Mouse (Mus musculus) myocyte (in vitro differentiated cells): ENCODE data around the gene Wt1. TPM values are rescaled to one million over a fixed set of nuclear protein-coding genes. Genes with fewer than 3 reads are reported as not detected.

Experiments
- H3K27me3 ChIP-seq: one replicate; pipeline ENCODE4 v1.6.1; 2011; ENCODE audit not compliant: control insufficient read depth, insufficient read depth, insufficient read length
- H3K36me3 ChIP-seq: one replicate; pipeline ENCODE4 v1.6.1; 2011; ENCODE audit not compliant: control insufficient read depth, insufficient read depth
- H3K4me2 ChIP-seq: one replicate; pipeline ENCODE4 v1.6.1; 2011; ENCODE audit warnings: low read depth, control low read depth
- H3K4me3 ChIP-seq: one replicate; pipeline ENCODE4 v1.5.1; 2011; ENCODE audit warnings: mild to moderate bottlenecking, control low read depth, moderate library complexity
- H3K79me2 ChIP-seq: one replicate; pipeline ENCODE4 v1.6.1; 2011; ENCODE audit not compliant: control insufficient read depth, insufficient read depth
- H3ac ChIP-seq: one replicate; pipeline ENCODE4 v1.6.1; 2011; ENCODE audit not compliant: control insufficient read depth, insufficient read length
- CEBPB ChIP-seq: IDR thresholded peaks from 2 replicates; pipeline ENCODE4 v1.6.1; 2011; ENCODE audit warnings: mild to moderate bottlenecking, moderate library complexity; ENCODE audit not compliant: poor library complexity, insufficient read depth, severe bottlenecking
- E2F4 ChIP-seq: IDR thresholded peaks from one replicate; pipeline ENCODE4 v1.6.1; 2011; ENCODE audit warnings: mild to moderate bottlenecking, control low read depth, moderate library complexity; ENCODE audit not compliant: insufficient read depth
- MAX ChIP-seq: IDR thresholded peaks from one replicate; pipeline ENCODE4 v1.6.1; 2011; ENCODE audit warnings: low read depth, mild to moderate bottlenecking, control low read depth
- MYOD1 ChIP-seq, 3 experiments: IDR thresholded peaks; one replicate each; pipeline ENCODE4 v1.6.1; 2011; ENCODE audit warnings: control low read depth in 2 of 3, low read depth in 2 of 3, mild to moderate bottlenecking in 2 of 3, moderate library complexity in 1 of 3; ENCODE audit not compliant: insufficient read length in 2 of 3, control insufficient read depth in 1 of 3
- MYOG ChIP-seq, 3 experiments: IDR thresholded peaks; one replicate each; pipeline ENCODE4 v1.6.1; 2011; ENCODE audit warnings: control low read depth in 2 of 3, low read depth in 2 of 3, mild to moderate bottlenecking in 2 of 3; ENCODE audit not compliant: insufficient read length in 2 of 3, control insufficient read depth in 1 of 3, insufficient read depth in 1 of 3
- POLR2A ChIP-seq: IDR thresholded peaks from one replicate; pipeline ENCODE4 v1.6.1; 2011; ENCODE audit warnings: low read depth, mild to moderate bottlenecking, control low read depth, moderate library complexity; ENCODE audit not compliant: insufficient read length
- POLR2AphosphoS2 ChIP-seq: IDR thresholded peaks from one replicate; pipeline ENCODE4 v1.6.1; 2011; ENCODE audit warnings: low read depth, control low read depth; ENCODE audit not compliant: insufficient read length
- REST ChIP-seq: IDR thresholded peaks from one replicate; pipeline ENCODE4 v1.6.1; 2011; ENCODE audit warnings: mild to moderate bottlenecking, control low read depth, moderate library complexity; ENCODE audit not compliant: insufficient read depth, insufficient read length
- SRF ChIP-seq: IDR thresholded peaks from one replicate; pipeline ENCODE4 v1.6.1; 2011; ENCODE audit warnings: low read depth; ENCODE audit not compliant: control insufficient read depth, insufficient read length
- TCF12 ChIP-seq: IDR thresholded peaks from one replicate; pipeline ENCODE4 v1.6.1; 2011; ENCODE audit warnings: mild to moderate bottlenecking, control low read depth; ENCODE audit not compliant: poor library complexity, insufficient read depth, severe bottlenecking
- TCF3 ChIP-seq: IDR thresholded peaks from one replicate; pipeline ENCODE4 v1.6.1; 2011; ENCODE audit warnings: low read depth, control low read depth; ENCODE audit not compliant: insufficient read length
- USF1 ChIP-seq: IDR thresholded peaks from one replicate; pipeline ENCODE4 v1.6.1; 2011; ENCODE audit warnings: low read depth, mild to moderate bottlenecking, control low read depth, moderate library complexity
- polyA plus RNA-seq: library from polyadenylated mRNA; unstranded; fragments of >200 nt; fragmentation: generic; extraction: Trizol; gene quantifications from one replicate; pipeline ENCODE4 v1.2.1, GENCODE M21; 2012; ENCODE audit warnings: missing spikeins

The Wt1 gene
- polyA plus RNA-seq, 1 experiment: not detected

- H3ac ChIP-seq: no peak overlapping the region
These were observed 47.9 kb downstream of the Wt1 start for GRCm38 (mm10) chr2:105174254-105174653.

GRCm38 (mm10) chr2:105178871-105179270, 52.5 kb downstream of the Wt1 start:
- Histone ChIP-seq H3K79me2 (no peaks in the 10 kb centered on the region), H3K27me3 (no peaks in the 10 kb centered on the region), H3ac (no peak overlapping the region), H3K4me3 (no peak overlapping the region), H3K4me2 (no peak overlapping the region), H3K36me3 (no peaks in the 10 kb centered on the region)
- TF ChIP-seq POLR2AphosphoS2 (no peak), POLR2A (no peak), CEBPB (no peak), E2F4 (no peak)

More at GRCm38 (mm10) chr2:105174254-105174653, 47.9 kb downstream of the Wt1 start:
- no peak overlapping the region for H3K4me3 ChIP-seq
- H3K27me3 ChIP-seq: no peaks in the 10 kb centered on the region
- no peaks in the 10 kb centered on the region for H3K79me2 ChIP-seq
- no peaks in the 10 kb centered on the region for H3K36me3 ChIP-seq
- H3K4me2 ChIP-seq: no peak overlapping the region
- no peak for TF ChIP-seq TCF3
- no peak for TF ChIP-seq E2F4
- TF ChIP-seq MYOD1 (IDR thresholded peaks at IDR 0.05; ENCODE audit: control insufficient read depth in 1 of 3, insufficient read length in 2 of 3, low read depth in 2 of 3): no peak
- TF ChIP-seq MAX: no peak
- no peak for TF ChIP-seq TCF12

GRCm38 (mm10) chr2:105182501-105182900, 56.2 kb downstream of the Wt1 start:
- H3K4me2 ChIP-seq: no peak overlapping the region
- no peak overlapping the region for H3ac ChIP-seq
- H3K27me3 ChIP-seq: no peaks in the 10 kb centered on the region
- no peaks in the 10 kb centered on the region for H3K36me3 ChIP-seq
- H3K4me3 ChIP-seq: no peak overlapping the region
- TF ChIP-seq TCF12: no peak
- TF ChIP-seq MAX: no peak
- no peak for TF ChIP-seq REST
- TF ChIP-seq TCF3: no peak
- no peak for TF ChIP-seq POLR2AphosphoS2
- TF ChIP-seq MYOG (IDR thresholded peaks at IDR 0.05; ENCODE audit: control insufficient read depth in 1 of 3, insufficient read depth in 1 of 3, insufficient read length in 2 of 3, low read depth in 2 of 3): no peak
- TF ChIP-seq SRF: no peak
- no peaks in the 10 kb centered on the region for H3K79me2 ChIP-seq

GRCm38 (mm10) chr2:105185140-105185539, 58.8 kb downstream of the Wt1 start:
- no peak overlapping the region for H3K4me2 ChIP-seq
- no peak overlapping the region for H3ac ChIP-seq
- H3K36me3 ChIP-seq: no peaks in the 10 kb centered on the region
- H3K4me3 ChIP-seq: no peak overlapping the region
- no peaks in the 10 kb centered on the region for H3K79me2 ChIP-seq
- TF ChIP-seq MYOG (IDR thresholded peaks at IDR 0.05; ENCODE audit: control insufficient read depth in 1 of 3, insufficient read depth in 1 of 3, insufficient read length in 2 of 3, low read depth in 2 of 3): no peak
- no peak for TF ChIP-seq REST
- TF ChIP-seq E2F4: no peak
- no peak for TF ChIP-seq POLR2A
- TF ChIP-seq MYOD1 (IDR thresholded peaks at IDR 0.05; ENCODE audit: control insufficient read depth in 1 of 3, insufficient read length in 2 of 3, low read depth in 2 of 3): no peak
- no peak for TF ChIP-seq USF1
- no peak for TF ChIP-seq TCF12
- no peak for TF ChIP-seq CEBPB
- TF ChIP-seq TCF3: no peak
- no peak for TF ChIP-seq SRF
- no peak for TF ChIP-seq MAX
- no peak for TF ChIP-seq POLR2AphosphoS2
- H3K27me3 ChIP-seq: no peaks in the 10 kb centered on the region

- Histone ChIP-seq H3ac (no peak overlapping the region), H3K79me2 (no peaks in the 10 kb centered on the region), H3K27me3 (no peaks in the 10 kb centered on the region), H3K4me2 (no peak overlapping the region), H3K36me3 (no peaks in the 10 kb centered on the region), H3K4me3 (no peak overlapping the region)
- TF ChIP-seq SRF: no peak
- TF ChIP-seq E2F4: no peak
- no peak for TF ChIP-seq REST
- TF ChIP-seq MYOD1 (IDR thresholded peaks at IDR 0.05; ENCODE audit: control insufficient read depth in 1 of 3, insufficient read length in 2 of 3, low read depth in 2 of 3): no peak
- no peak for TF ChIP-seq MAX
- TF ChIP-seq TCF3: no peak
- no peak for TF ChIP-seq MYOG (IDR thresholded peaks at IDR 0.05; ENCODE audit: control insufficient read depth in 1 of 3, insufficient read depth in 1 of 3, insufficient read length in 2 of 3, low read depth in 2 of 3)
- TF ChIP-seq TCF12: no peak
- no peak for TF ChIP-seq CEBPB
- TF ChIP-seq POLR2AphosphoS2: no peak
- no peak for TF ChIP-seq POLR2A
- TF ChIP-seq USF1: no peak
These were observed 59.6 kb downstream of the Wt1 start for GRCm38 (mm10) chr2:105185768-105186529.
